Mouse (Mus musculus) spleen, adult 2 months (tissue): ENCODE measurements at regions not wholly inside any gene's neighbourhood (a gene's known extent, or its start where the extent isn't known, plus 50 kb on each side); places are given as distances from the start of the nearest gene placed in this dataset.

Experiments
- CTCF ChIP-seq: fragments of 200-500 bp; IDR thresholded peaks from 2 replicates; pipeline ENCODE4 v1.5.1; 2011; ENCODE audit warnings: mild to moderate bottlenecking, inconsistent platforms; ENCODE audit not compliant: insufficient read depth, insufficient read length, insufficient replicate concordance; ENCODE audit errors: extremely low read depth
- POLR2A ChIP-seq: fragments of 200-500 bp; IDR thresholded peaks from 2 replicates; pipeline ENCODE4 v1.6.1; 2011; ENCODE audit warnings: low read depth, low read length, inconsistent platforms

- TF ChIP-seq POLR2A, result no peak
- TF ChIP-seq CTCF, result no peak
Measured at GRCm38 (mm10) chr4:106002516-106002915, 212.8 kb downstream of the Gm12728 start.
